Mouse (Mus musculus) limb, embryonic 11.5 days (tissue): ENCODE measurements around the gene Gm9040. TPM values are rescaled to one million over a fixed set of nuclear protein-coding genes. Genes with fewer than 3 reads are reported as not detected.
"Not testable (repeated sequence)": the region's sequence is repeated elsewhere in the genome, so short reads cannot be mapped to it uniquely, and the experiment has no call there.

Experiments
- ATAC-seq: fragments of 200-750 bp; cut with Nextera tagmentation; 2 replicates; pipeline ENCODE4 v1.8.0; 2017; ENCODE audit warnings: low read depth; ENCODE audit not compliant: insufficient number of reproducible peaks, low FRiP score, low TSS enrichment
- DNase-seq: peaks from one replicate; pipeline ENCODE4 v3.0.0-alpha.2; 2015; ENCODE audit warnings: low spot score
- H3K27ac ChIP-seq: fragments of 300-500 bp; sonication (generic); replicated peaks from 2 replicates; pipeline ENCODE4 v1.5.1; 2014; ENCODE audit warnings: low read depth, mild to moderate bottlenecking, low read length
- H3K27me3 ChIP-seq: fragments of 300-500 bp; sonication (generic); 2 replicates; pipeline ENCODE4 v1.6.1; 2014; ENCODE audit warnings: mild to moderate bottlenecking, low read length, mixed read lengths; ENCODE audit not compliant: control insufficient read depth, insufficient read depth
- H3K36me3 ChIP-seq: fragments of 300-500 bp; sonication (generic); 2 replicates; pipeline ENCODE4 v1.6.1; 2014; ENCODE audit warnings: mild to moderate bottlenecking, low read length, moderate library complexity, mixed read lengths; ENCODE audit not compliant: control insufficient read depth, insufficient read depth
- H3K4me1 ChIP-seq: fragments of 300-500 bp; sonication (generic); 2 replicates; pipeline ENCODE4 v1.6.1; 2014; ENCODE audit warnings: low read length, mixed read lengths; ENCODE audit not compliant: control insufficient read depth, insufficient read depth
- H3K4me2 ChIP-seq: fragments of 300-500 bp; sonication (generic); 2 replicates; pipeline ENCODE4 v1.6.1; 2014; ENCODE audit warnings: low read depth, mild to moderate bottlenecking, moderate library complexity; ENCODE audit not compliant: severe bottlenecking
- H3K4me3 ChIP-seq: fragments of 300-500 bp; sonication (generic); 2 replicates; pipeline ENCODE4 v1.5.1; 2014; ENCODE audit warnings: low read depth, low read length
- H3K9ac ChIP-seq: fragments of 300-500 bp; sonication (generic); 2 replicates; pipeline ENCODE4 v1.6.1; 2014; ENCODE audit warnings: mild to moderate bottlenecking, low read length
- H3K9me3 ChIP-seq: fragments of 300-500 bp; sonication (generic); 2 replicates; pipeline ENCODE4 v1.6.1; 2016; ENCODE audit warnings: low read length; ENCODE audit not compliant: control insufficient read depth
- WGBS: fragments of 180-500 bp; shearing (Covaris S2); extraction: QIAGEN DNeasy Blood & Tissue Kit; methylation state at CpG from one replicate; pipeline ENCODE4 v1.1.7; 2014; 5-methylcytosine and 5-hydroxymethylcytosine counted together
- polyA plus RNA-seq: library from polyadenylated mRNA; unstranded; fragments of >200 nt; fragmentation: Nextera tagmentation; extraction: Ambion mirVana; gene quantifications from 2 replicates; pipeline ENCODE4 v1.2.1, GENCODE M21; 2014

Gene Gm9040
- polyA plus RNA-seq, 1 experiment from 2014 or later: 0.09 TPM

DNA sequence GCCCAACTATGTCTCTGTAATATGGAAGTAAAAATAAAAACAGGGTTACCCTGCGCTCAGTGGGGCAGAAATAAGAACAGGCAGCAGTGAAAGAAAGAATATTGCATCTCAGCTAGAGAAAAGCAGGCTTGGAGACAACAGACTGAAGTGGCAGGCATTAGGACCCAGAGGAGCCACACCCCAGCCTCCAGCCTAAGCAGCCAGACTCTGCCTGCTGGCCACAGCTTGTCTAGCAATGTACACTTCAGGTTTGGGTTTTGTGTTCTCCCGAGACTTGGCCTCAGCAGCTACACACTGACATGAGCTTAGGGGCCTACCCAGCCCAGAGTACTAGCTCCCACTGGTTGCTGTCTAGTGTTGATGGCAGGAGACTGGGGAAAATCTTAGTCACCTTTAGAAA lies 24.6 kb downstream of the Gm9040 start:
- WGBS: 44% methylated on average over 2 of the region's 2 CpGs
- H3K9me3 ChIP-seq, H3K4me1 ChIP-seq, H3K4me3 ChIP-seq, H3K4me2 ChIP-seq, H3K27me3 ChIP-seq, ATAC-seq, H3K27ac ChIP-seq, H3K9ac ChIP-seq, H3K36me3 ChIP-seq: not testable (repeated sequence)
- DNase-seq: peak; percentile 22

GRCm38 (mm10) chr10:118294938-118295337 lies 31.8 kb downstream of the Gm9040 start, which contains the start of gene Iltifb:
TSS of gene Iltifb (minus strand) at chr10:118295038.
- DNase-seq: no peak
- H3K27me3 ChIP-seq: no peaks in the 10 kb centered on the region
- ATAC-seq: no peak
- H3K4me1 ChIP-seq: no peaks in the 10 kb centered on the region
- WGBS: 95% methylated on average over 6 of the region's 6 CpGs
- no peak within 1 kb of the TSS for H3K27ac ChIP-seq
- no peak within 1 kb of the TSS for H3K9ac ChIP-seq
- H3K4me2 ChIP-seq: no peak within 1 kb of the TSS
- no peak within 1 kb of the TSS for H3K4me3 ChIP-seq
- no peaks in the 10 kb centered on the region for H3K9me3 ChIP-seq
- H3K36me3 ChIP-seq: no peaks in the 10 kb centered on the region

DNA sequence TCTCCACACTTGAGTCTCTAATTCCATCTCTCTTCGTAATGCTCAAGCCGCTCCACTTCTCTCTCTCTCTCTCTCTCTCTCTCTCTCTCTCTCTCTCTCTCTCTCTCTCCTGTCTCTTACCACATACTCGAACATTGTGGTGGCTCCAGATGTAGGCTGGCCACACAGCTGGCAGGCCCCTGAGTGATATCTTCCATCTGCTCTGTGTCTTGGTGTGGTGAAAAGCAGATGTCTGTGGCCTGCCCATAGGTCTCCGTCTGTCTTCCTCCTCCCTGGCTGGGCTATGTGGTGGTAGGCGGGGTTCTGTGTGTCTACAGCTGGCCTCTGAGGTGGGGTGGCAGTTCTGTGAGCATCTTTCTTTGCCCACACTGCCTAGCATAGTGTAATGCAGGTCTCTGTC lies 43.8 kb downstream of the Gm9040 start:
- not testable (repeated sequence) for H3K4me3 ChIP-seq, H3K9me3 ChIP-seq, H3K27me3 ChIP-seq, H3K9ac ChIP-seq, ATAC-seq, H3K36me3 ChIP-seq, H3K4me1 ChIP-seq, H3K4me2 ChIP-seq, H3K27ac ChIP-seq, DNase-seq
- 92% methylated on average over 2 of the region's 5 CpGs for WGBS

DNA sequence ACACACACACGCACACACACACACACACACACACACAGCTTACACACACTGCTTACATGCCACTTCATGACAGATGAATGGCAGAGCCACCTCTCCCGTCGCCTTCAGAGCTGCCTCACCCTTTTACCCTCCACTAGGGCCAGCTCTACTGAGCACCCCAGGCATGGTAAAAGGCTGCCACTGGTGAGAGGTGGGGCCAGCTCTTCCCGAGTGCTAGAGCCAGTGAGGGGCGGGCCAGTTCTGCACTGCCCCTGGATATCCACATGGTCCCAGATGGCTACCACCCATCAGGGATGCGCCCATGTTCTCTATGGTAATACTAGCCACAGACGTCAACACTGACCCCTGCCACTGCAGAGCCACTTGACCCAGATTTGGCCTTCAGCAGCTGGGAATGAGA lies 44.2 kb downstream of the Gm9040 start:
- H3K4me3 ChIP-seq, H3K27ac ChIP-seq, H3K4me2 ChIP-seq, H3K9me3 ChIP-seq, H3K9ac ChIP-seq, DNase-seq, ATAC-seq, H3K27me3 ChIP-seq, H3K4me1 ChIP-seq, H3K36me3 ChIP-seq: not testable (repeated sequence)
- WGBS: 73% methylated on average over 7 of the region's 7 CpGs

DNA sequence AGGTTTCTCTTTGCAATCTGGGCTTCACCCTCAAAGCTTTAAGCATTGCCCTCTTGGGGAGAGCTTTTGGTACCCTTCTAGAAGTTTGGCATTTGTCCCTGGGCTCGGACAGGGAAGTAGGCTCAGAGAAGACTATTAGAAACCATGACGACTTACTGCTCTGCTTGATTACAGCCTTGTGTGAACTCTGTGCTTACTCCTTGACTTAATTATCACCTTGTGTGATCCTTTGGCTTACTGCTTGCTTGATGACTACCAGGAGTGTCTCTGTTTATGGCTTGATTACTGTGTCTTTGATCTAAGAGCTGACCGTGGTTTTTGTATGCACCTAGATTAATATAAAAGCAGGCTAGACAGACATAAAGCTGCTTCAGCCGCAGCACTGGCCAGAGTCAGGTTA lies 48.7 kb downstream of the Gm9040 start:
- H3K4me2 ChIP-seq, H3K27ac ChIP-seq, DNase-seq, ATAC-seq, H3K27me3 ChIP-seq, H3K4me3 ChIP-seq, H3K9ac ChIP-seq, H3K9me3 ChIP-seq, H3K36me3 ChIP-seq, H3K4me1 ChIP-seq: not testable (repeated sequence)
- WGBS: no CpG with 5 or more reads among the region's 4 CpGs

Other genes with a start within 250 kb of the Gm9040 start
- gene Mdm1, start 185.2 kb downstream of the Gm9040 start, polyA plus RNA-seq: 58.7 and 64.2 TPM in 2 replicates
- 0.23 TPM in 1 of 2 replicates, not detected in the other for gene Il22, start 122.0 kb downstream of the Gm9040 start, polyA plus RNA-seq
- gene Gm32717, start 86.2 kb downstream of the Gm9040 start, polyA plus RNA-seq: 0.10 TPM in 1 of 2 replicates, not detected in the other
- gene Gm32802, start 68.3 kb downstream of the Gm9040 start, polyA plus RNA-seq: 0.10 TPM in 1 of 2 replicates, not detected in the other
- gene Iltifb, start 31.9 kb downstream of the Gm9040 start, polyA plus RNA-seq: not detected in 2 replicates
- gene Gm9044, start 5.4 kb upstream of the Gm9040 start, polyA plus RNA-seq: 0.09 TPM in 1 of 2 replicates, not detected in the other
- not detected in 2 replicates for gene Gm9045, start 10.9 kb upstream of the Gm9040 start, polyA plus RNA-seq
- gene Gm9046, start 16.3 kb upstream of the Gm9040 start, polyA plus RNA-seq: not detected in 2 replicates
- gene Gm9048, start 21.7 kb upstream of the Gm9040 start, polyA plus RNA-seq: not detected in 2 replicates
- not detected in 2 replicates for gene Gm9049, start 27.1 kb upstream of the Gm9040 start, polyA plus RNA-seq
- not detected in 2 replicates for gene Ifng, start 114.1 kb upstream of the Gm9040 start, polyA plus RNA-seq